Mouse (Mus musculus): ENCODE measurements around the gene Prkn. TPM values are rescaled to one million over a fixed set of nuclear protein-coding genes. Genes with fewer than 3 reads are reported as not detected.

Gene Prkn
- polyA plus RNA-seq, 1 experiment from 2014 or later: 6.6 TPM

DNA sequence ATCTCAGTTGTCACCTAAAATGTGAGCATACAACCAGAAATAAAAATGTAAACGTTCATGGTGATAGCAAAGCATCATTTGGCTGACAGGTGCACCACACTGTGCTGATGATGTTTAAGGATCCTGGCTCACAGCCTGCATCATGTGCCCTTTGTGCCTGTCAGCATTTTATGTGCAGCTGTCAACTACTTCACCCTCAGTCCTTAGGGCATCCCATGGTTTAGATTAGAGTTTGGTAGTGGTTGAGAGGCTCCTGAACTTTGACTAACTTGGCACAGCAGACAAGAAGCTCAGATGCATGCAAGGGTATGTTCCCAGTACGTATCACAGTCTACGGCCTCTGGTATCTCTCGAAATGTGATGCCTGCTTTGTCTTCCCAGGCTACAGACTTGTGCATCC lies 803.8 kb downstream of the Prkn start:
- Histone ChIP-seq H3K36me3 (ENCODE audit: control insufficient read depth, insufficient read depth, low read length) (no peaks in the 10 kb centered on the region), H3K27me3 (ENCODE audit: control insufficient read depth, insufficient read depth, low read depth, low read length) (no peaks in the 10 kb centered on the region), H3K9me3 (replicated peaks; ENCODE audit: control insufficient read depth, low read length, poor library complexity, severe bottlenecking) (no peaks in the 10 kb centered on the region), H3K4me1 (ENCODE audit: control insufficient read depth, insufficient read depth, low read length) (no peaks in the 10 kb centered on the region), H3K9ac (ENCODE audit: low read depth, low read length) (no peak overlapping the region), H3K4me3 (ENCODE audit: low read depth, low read length) (no peak overlapping the region), H3K4me2 (ENCODE audit: low read length) (no peak overlapping the region), H3K27ac (ENCODE audit: low read length) (no peak overlapping the region)
- ATAC-seq: no peak
- WGBS: 83% methylated on average over 4 of the region's 4 CpGs

DNA sequence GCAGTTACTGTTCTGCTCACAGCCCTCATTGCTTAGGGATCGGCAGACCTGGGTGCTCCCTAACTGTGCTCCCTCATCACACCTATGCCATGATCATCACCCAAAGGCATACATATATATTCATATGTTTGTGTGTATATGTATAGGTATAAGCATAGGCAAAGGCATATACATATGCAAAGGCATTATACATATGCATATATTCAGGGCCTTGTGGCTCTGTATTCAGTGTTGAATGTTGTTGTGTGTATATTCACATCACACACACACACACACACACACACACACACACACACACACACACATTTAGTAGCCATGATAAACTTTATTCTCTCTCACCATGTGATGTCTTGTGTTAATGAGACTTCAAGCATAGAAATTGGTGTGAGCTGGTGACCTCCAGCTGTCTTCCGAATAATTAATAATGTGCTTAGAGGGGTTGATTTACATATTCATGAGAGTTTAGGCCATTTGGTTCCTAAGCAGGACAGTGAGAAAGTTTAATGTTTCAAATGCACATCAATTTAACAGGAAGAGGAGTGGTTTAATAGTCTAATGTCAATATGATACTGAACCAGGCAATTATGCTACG lies 804.8 kb downstream of the Prkn start:
- ATAC-seq: 0 out of 2 replicates have a peak, but pooled peaks have one; percentile 21
- H3K27ac ChIP-seq (ENCODE audit: low read length): no peak overlapping the region
- H3K9ac ChIP-seq (ENCODE audit: low read depth, low read length): no peak overlapping the region
- H3K36me3 ChIP-seq (ENCODE audit: control insufficient read depth, insufficient read depth, low read length): no peaks in the 10 kb centered on the region
- H3K27me3 ChIP-seq (ENCODE audit: control insufficient read depth, insufficient read depth, low read depth, low read length): no peaks in the 10 kb centered on the region
- WGBS: 64% methylated on average over 3 of the region's 3 CpGs
- H3K9me3 ChIP-seq (replicated peaks; ENCODE audit: control insufficient read depth, low read length, poor library complexity, severe bottlenecking): no peaks in the 10 kb centered on the region
- no peaks in the 10 kb centered on the region for H3K4me1 ChIP-seq (ENCODE audit: control insufficient read depth, insufficient read depth, low read length)
- no peak overlapping the region for H3K4me3 ChIP-seq (ENCODE audit: low read depth, low read length)
- no peak overlapping the region for H3K4me2 ChIP-seq (ENCODE audit: low read length)

GRCm38 (mm10) chr17:11656397-11656796 lies 816.2 kb downstream of the Prkn start:
- no peak overlapping the region for H3K9ac ChIP-seq (ENCODE audit: low read depth, low read length)
- no peaks in the 10 kb centered on the region for H3K4me1 ChIP-seq (ENCODE audit: control insufficient read depth, insufficient read depth, low read length)
- H3K4me2 ChIP-seq (ENCODE audit: low read length): no peak overlapping the region
- no peaks in the 10 kb centered on the region for H3K27me3 ChIP-seq (ENCODE audit: control insufficient read depth, insufficient read depth, low read depth, low read length)
- no peak overlapping the region for H3K4me3 ChIP-seq (ENCODE audit: low read depth, low read length)
- H3K36me3 ChIP-seq (ENCODE audit: control insufficient read depth, insufficient read depth, low read length): no peaks in the 10 kb centered on the region
- H3K27ac ChIP-seq (ENCODE audit: low read length): no peak overlapping the region
- no peaks in the 10 kb centered on the region for H3K9me3 ChIP-seq (replicated peaks; ENCODE audit: control insufficient read depth, low read length, poor library complexity, severe bottlenecking)
- no peak for ATAC-seq
- WGBS: 67% methylated on average over 5 of the region's 5 CpGs

GRCm38 (mm10) chr17:11656878-11657277 lies 816.7 kb downstream of the Prkn start:
- Histone ChIP-seq H3K9me3 (replicated peaks; ENCODE audit: control insufficient read depth, low read length, poor library complexity, severe bottlenecking) (no peaks in the 10 kb centered on the region), H3K9ac (ENCODE audit: low read depth, low read length) (no peak overlapping the region), H3K4me2 (ENCODE audit: low read length) (no peak overlapping the region), H3K27me3 (ENCODE audit: control insufficient read depth, insufficient read depth, low read depth, low read length) (no peaks in the 10 kb centered on the region), H3K36me3 (ENCODE audit: control insufficient read depth, insufficient read depth, low read length) (no peaks in the 10 kb centered on the region), H3K4me1 (ENCODE audit: control insufficient read depth, insufficient read depth, low read length) (no peaks in the 10 kb centered on the region), H3K27ac (ENCODE audit: low read length) (no peak overlapping the region), H3K4me3 (ENCODE audit: low read depth, low read length) (no peak overlapping the region)
- no peak for ATAC-seq
- WGBS: 86% methylated on average over 3 of the region's 3 CpGs

DNA sequence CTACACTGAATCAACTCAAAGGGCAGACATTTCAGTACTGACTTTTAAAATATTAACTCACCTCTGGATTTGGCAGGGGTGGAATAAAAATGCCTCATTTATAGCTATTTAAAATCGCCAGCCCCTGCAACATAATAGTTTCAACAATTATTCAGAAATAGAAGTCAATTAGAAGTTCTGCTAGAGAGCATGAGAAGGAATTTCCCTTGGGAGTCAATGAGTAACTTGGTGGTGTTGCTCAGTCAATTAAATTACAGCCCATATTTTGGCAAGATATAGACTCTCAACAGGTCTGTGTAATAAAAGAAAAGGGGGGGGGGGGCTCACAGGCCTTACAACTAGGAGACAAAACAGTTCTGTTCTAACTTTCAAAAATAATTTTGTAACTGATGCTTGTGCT lies 821.7 kb downstream of the Prkn start:
- no peaks in the 10 kb centered on the region for H3K9me3 ChIP-seq (replicated peaks; ENCODE audit: control insufficient read depth, low read length, poor library complexity, severe bottlenecking)
- H3K27me3 ChIP-seq (ENCODE audit: control insufficient read depth, insufficient read depth, low read depth, low read length): no peaks in the 10 kb centered on the region
- peaks cover 6% of the 10 kb centered on the region; the same call in 1 of the 2 replicates for H3K4me1 ChIP-seq (ENCODE audit: control insufficient read depth, insufficient read depth, low read length)
- H3K4me3 ChIP-seq (ENCODE audit: low read depth, low read length): no peak overlapping the region
- no peak overlapping the region for H3K4me2 ChIP-seq (ENCODE audit: low read length)
- no peak overlapping the region for H3K9ac ChIP-seq (ENCODE audit: low read depth, low read length)
- H3K36me3 ChIP-seq (ENCODE audit: control insufficient read depth, insufficient read depth, low read length): no peaks in the 10 kb centered on the region
- no peak overlapping the region for H3K27ac ChIP-seq (ENCODE audit: low read length)
- no peak for ATAC-seq
- 84% methylated on average over 1 of the region's 1 CpGs for WGBS

DNA sequence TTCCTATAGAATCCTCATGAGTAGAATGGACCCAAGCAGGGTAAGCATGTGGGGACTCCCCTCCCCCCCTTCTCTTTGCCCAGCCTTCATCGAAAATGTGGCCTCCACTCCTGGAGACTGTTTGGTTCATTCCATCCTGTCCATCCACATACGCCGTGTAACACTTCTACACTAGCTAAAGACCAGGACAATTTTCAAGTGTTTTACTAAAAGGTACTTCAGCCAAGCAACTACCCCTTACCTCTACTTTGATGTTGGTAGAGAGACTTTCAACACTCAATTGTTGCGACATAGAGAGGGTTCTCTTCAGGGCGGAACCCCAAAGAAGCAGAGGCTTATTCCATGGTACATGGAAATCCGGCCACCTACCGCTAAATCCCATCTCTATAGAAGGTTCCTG lies 823.3 kb downstream of the Prkn start:
- Histone ChIP-seq H3K4me2 (ENCODE audit: low read length) (no peak overlapping the region), H3K27ac (ENCODE audit: low read length) (no peak overlapping the region), H3K4me1 (ENCODE audit: control insufficient read depth, insufficient read depth, low read length) (peaks cover 6% of the 10 kb centered on the region; the same call in 1 of the 2 replicates), H3K27me3 (ENCODE audit: control insufficient read depth, insufficient read depth, low read depth, low read length) (no peaks in the 10 kb centered on the region), H3K9ac (ENCODE audit: low read depth, low read length) (no peak overlapping the region), H3K9me3 (replicated peaks; ENCODE audit: control insufficient read depth, low read length, poor library complexity, severe bottlenecking) (no peaks in the 10 kb centered on the region), H3K4me3 (ENCODE audit: low read depth, low read length) (no peak overlapping the region), H3K36me3 (ENCODE audit: control insufficient read depth, insufficient read depth, low read length) (no peaks in the 10 kb centered on the region)
- no peak for ATAC-seq
- 79% methylated on average over 7 of the region's 7 CpGs for WGBS

DNA sequence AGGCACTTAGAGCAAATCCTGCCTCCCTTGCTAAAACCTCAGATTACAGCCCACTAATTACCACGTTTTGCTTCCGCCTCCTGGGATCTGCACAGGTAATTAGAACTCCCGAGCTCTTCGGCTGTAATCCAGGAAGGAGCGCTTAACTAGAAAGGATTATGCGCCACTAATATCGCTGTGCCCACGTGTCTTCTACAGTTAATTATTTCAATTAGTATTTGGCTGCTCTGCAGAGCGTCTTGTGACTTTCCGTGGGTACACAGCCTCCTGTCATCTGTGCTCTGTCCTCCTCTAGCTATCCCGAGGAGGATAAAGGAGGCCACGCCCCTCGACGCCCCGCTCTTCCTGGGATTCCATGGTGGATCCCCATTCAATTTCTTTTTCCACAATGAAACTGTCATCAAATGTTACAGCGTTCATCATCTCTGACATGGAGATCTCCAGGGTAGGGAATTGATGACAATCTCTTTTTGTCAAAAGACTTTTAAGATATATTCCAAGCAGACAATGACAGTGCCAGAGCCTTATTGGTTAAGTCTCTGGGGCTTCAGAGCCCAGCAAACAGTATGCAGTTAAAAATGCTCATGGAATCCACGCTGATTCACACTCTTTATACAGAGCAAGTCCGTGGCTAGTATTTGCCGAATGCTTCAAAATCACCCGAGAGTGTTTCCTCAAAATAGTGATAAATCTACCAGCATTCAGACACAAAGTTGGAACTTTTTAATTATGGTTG lies 824.6 kb downstream of the Prkn start:
- Histone ChIP-seq H3K4me3 (ENCODE audit: low read depth, low read length) (peak overlapping the region; percentile 26), H3K9ac (ENCODE audit: low read depth, low read length) (peak overlapping the region; percentile 17), H3K9me3 (replicated peaks; ENCODE audit: control insufficient read depth, low read length, poor library complexity, severe bottlenecking) (no peaks in the 10 kb centered on the region), H3K4me2 (ENCODE audit: low read length) (peak overlapping the region; percentile 48), H3K27ac (ENCODE audit: low read length) (no peak overlapping the region; the same call in 1 of the 2 replicates), H3K4me1 (ENCODE audit: control insufficient read depth, insufficient read depth, low read length) (peaks cover 6% of the 10 kb centered on the region; the same call in 1 of the 2 replicates), H3K27me3 (ENCODE audit: control insufficient read depth, insufficient read depth, low read depth, low read length) (no peaks in the 10 kb centered on the region), H3K36me3 (ENCODE audit: control insufficient read depth, insufficient read depth, low read length) (no peaks in the 10 kb centered on the region)
- peak; percentile 73 for ATAC-seq
- 19% methylated on average over 20 of the region's 20 CpGs for WGBS

DNA sequence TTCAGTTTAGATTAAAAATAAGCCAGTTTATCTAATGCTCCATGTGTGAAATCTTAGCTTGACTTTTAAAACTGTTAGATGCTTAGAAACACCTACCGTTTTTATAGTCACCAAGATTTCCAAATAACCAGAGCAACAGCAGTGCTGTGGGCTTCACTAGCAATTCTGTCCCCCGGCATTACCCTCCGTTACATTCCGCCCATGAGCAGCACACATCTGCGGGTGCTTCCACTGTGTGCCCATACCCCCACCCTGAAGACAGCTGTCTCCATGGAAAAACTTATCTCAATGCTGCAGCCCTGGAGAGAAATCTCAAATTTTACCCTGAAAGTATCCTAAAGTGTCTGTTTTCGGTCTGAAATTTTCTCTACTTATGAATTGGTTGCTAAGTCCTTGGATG lies 839.5 kb downstream of the Prkn start:
- 94% methylated on average over 6 of the region's 6 CpGs for WGBS
- peaks cover 3% of the 10 kb centered on the region; the same call in 1 of the 2 replicates for H3K4me1 ChIP-seq (ENCODE audit: control insufficient read depth, insufficient read depth, low read length)
- no peaks in the 10 kb centered on the region for H3K36me3 ChIP-seq (ENCODE audit: control insufficient read depth, insufficient read depth, low read length)

GRCm38 (mm10) chr17:11680456-11680855 lies 840.3 kb downstream of the Prkn start:
- Histone ChIP-seq H3K4me3 (ENCODE audit: low read depth, low read length) (no peak overlapping the region), H3K9me3 (replicated peaks; ENCODE audit: control insufficient read depth, low read length, poor library complexity, severe bottlenecking) (no peaks in the 10 kb centered on the region), H3K27ac (ENCODE audit: low read length) (no peak overlapping the region), H3K27me3 (ENCODE audit: control insufficient read depth, insufficient read depth, low read depth, low read length) (no peaks in the 10 kb centered on the region), H3K9ac (ENCODE audit: low read depth, low read length) (no peak overlapping the region), H3K4me2 (ENCODE audit: low read length) (no peak overlapping the region), H3K36me3 (ENCODE audit: control insufficient read depth, insufficient read depth, low read length) (no peaks in the 10 kb centered on the region), H3K4me1 (ENCODE audit: control insufficient read depth, insufficient read depth, low read length) (peaks cover 3% of the 10 kb centered on the region; the same call in 1 of the 2 replicates)
- 85% methylated on average over 9 of the region's 9 CpGs for WGBS
- ATAC-seq: no peak

More for the DNA sequence above, 839.5 kb downstream of the Prkn start:
- H3K4me3 ChIP-seq (ENCODE audit: low read depth, low read length): no peak overlapping the region
- H3K9ac ChIP-seq (ENCODE audit: low read depth, low read length): no peak overlapping the region
- H3K9me3 ChIP-seq (replicated peaks; ENCODE audit: control insufficient read depth, low read length, poor library complexity, severe bottlenecking): no peaks in the 10 kb centered on the region
- no peak overlapping the region for H3K27ac ChIP-seq (ENCODE audit: low read length)
- no peaks in the 10 kb centered on the region for H3K27me3 ChIP-seq (ENCODE audit: control insufficient read depth, insufficient read depth, low read depth, low read length)
- H3K4me2 ChIP-seq (ENCODE audit: low read length): no peak overlapping the region
- ATAC-seq: no peak
